Mouse (Mus musculus) limb, embryonic 10.5 days (tissue): ENCODE results near the gene Csmd2. TPM values are rescaled to one million over a fixed set of nuclear protein-coding genes. Genes with fewer than 3 reads are reported as not detected.
A peak's percentile ranks its signal among the peaks of the same experiment; 100 is the strongest.

Source experiments
- DNase-seq: peaks from one replicate; pipeline ENCODE4 v3.0.0-alpha.2; 2017; ENCODE audit warnings: low spot score
- H3K27ac ChIP-seq: fragments of 300-500 bp; sonication (generic); 2 replicates; pipeline ENCODE4 v1.5.1; 2016; ENCODE audit warnings: mild to moderate bottlenecking
- H3K27me3 ChIP-seq: fragments of 300-500 bp; sonication (generic); 2 replicates; pipeline ENCODE4 v1.6.1; 2016; ENCODE audit warnings: low read depth, mild to moderate bottlenecking; ENCODE audit not compliant: poor library complexity, severe bottlenecking
- H3K36me3 ChIP-seq: fragments of 300-500 bp; sonication (generic); 2 replicates; pipeline ENCODE4 v1.6.1; 2016; ENCODE audit warnings: mild to moderate bottlenecking, moderate library complexity
- H3K4me1 ChIP-seq: fragments of 300-500 bp; sonication (generic); 2 replicates; pipeline ENCODE4 v1.6.1; 2016
- H3K4me3 ChIP-seq: fragments of 300-500 bp; sonication (generic); 2 replicates; pipeline ENCODE4 v1.5.1; 2016; ENCODE audit warnings: mild to moderate bottlenecking, moderate library complexity
- H3K9me3 ChIP-seq: fragments of 300-500 bp; sonication (generic); replicated peaks from 2 replicates; pipeline ENCODE4 v1.6.1; 2016; ENCODE audit warnings: mild to moderate bottlenecking
- WGBS: fragments of 180-500 bp; shearing (Covaris S2); methylation state at CpG from one replicate; pipeline ENCODE4 v1.1.7; 2016; 5-methylcytosine and 5-hydroxymethylcytosine counted together
- polyA plus RNA-seq: library from polyadenylated mRNA; unstranded; fragments of >200 nt; fragmentation: Nextera tagmentation; extraction: Ambion mirVana; gene quantifications from 2 replicates; pipeline ENCODE4 v1.2.1, GENCODE M21; 2016

The Csmd2 gene
- polyA plus RNA-seq, result 0.03 TPM in 1 of 2 replicates, not detected in the other

DNA sequence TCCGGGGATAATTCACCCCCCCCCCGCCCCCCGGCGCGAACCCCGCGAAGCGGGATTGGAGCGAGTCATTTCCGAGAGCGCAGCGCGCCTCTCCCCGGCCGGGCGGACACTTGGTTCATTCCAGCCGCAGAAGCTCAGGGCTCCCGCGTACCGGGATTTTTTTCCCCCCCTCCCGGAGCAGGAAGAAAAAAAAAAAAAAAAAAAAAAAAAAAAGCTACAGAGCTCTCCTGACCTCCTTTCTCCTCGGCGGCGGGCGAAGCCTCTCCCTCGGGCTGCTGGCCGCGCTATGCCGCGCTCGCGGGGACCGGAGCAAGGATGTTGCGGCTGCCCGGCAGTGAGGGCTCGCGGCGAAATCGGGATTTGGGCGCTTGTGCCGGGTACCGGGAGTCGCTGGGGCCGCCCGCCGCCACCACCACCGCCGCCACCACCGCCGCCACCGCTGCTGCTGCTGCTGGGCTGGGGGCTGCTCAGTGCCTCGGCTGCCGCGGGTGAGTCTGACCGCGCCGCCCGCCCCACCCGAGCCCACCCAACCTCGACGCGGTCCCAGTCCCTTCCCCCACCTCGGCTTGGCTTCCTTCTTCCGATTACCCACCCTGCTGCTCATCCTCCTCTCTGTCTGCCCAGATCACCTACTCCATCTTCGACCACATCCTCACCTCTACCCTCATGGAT lies at the start of gene Csmd2:
Csmd2 (plus strand) TSS at position 74 of the 672 bp plus-strand sequence.
- DNase-seq, result peak; percentile 61
- H3K4me3 ChIP-seq, result peak within 1 kb of the TSS; percentile 54
- peaks cover 93% of the 10 kb centered on the region for H3K27me3 ChIP-seq
- no peak within 1 kb of the TSS for H3K27ac ChIP-seq
- WGBS, result under 1% methylated on average over 56 of the region's 65 CpGs
- peaks cover 12% of the 10 kb centered on the region for H3K4me1 ChIP-seq
- no peaks in the 10 kb centered on the region for H3K36me3 ChIP-seq
- H3K9me3 ChIP-seq, result no peaks in the 10 kb centered on the region

GRCm38 (mm10) chr4:127947696-127948095 lies 40.0 kb upstream of the Csmd2 start:
- H3K27me3 ChIP-seq, result no peaks in the 10 kb centered on the region
- WGBS, result 88% methylated on average over 2 of the region's 2 CpGs
- H3K36me3 ChIP-seq, result no peaks in the 10 kb centered on the region
- peaks cover under 1% of the 10 kb centered on the region; the same call in 1 of the 2 replicates for H3K4me1 ChIP-seq
- no peaks in the 10 kb centered on the region for H3K9me3 ChIP-seq
- no peak for DNase-seq
- no peak overlapping the region for H3K27ac ChIP-seq
- no peak overlapping the region for H3K4me3 ChIP-seq

GRCm38 (mm10) chr4:127953006-127953710 lies 34.5 kb upstream of the Csmd2 start:
- no peak overlapping the region for H3K4me3 ChIP-seq
- H3K36me3 ChIP-seq, result no peaks in the 10 kb centered on the region
- no peaks in the 10 kb centered on the region for H3K27me3 ChIP-seq
- peak; percentile 39 for DNase-seq
- peaks cover 9% of the 10 kb centered on the region; the same call in 1 of the 2 replicates for H3K4me1 ChIP-seq
- H3K27ac ChIP-seq, result no peak overlapping the region
- WGBS, result 62% methylated on average over 10 of the region's 10 CpGs
- H3K9me3 ChIP-seq, result no peaks in the 10 kb centered on the region

DNA sequence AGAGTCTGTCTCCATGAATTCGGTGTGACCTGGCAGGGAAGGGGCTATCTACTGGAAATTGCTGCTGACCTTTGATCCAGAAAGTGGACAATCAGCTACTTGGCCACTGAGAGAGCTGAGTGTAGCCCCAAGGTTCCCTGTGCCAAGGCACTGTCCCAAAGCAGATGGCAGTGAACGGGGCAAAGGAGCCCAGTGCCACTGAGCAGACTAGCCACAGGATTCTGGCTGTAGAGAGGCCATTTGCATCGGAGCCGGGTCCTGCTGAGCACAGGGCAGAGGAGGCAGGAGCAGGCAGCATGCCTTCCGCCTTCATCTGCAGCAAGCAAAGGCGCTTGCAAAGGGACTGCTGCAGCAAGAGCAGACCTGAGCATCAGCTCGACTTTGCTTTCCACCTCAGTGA lies 18.6 kb upstream of the Csmd2 start:
- DNase-seq, result no peak
- no peak overlapping the region for H3K4me3 ChIP-seq
- no peaks in the 10 kb centered on the region for H3K9me3 ChIP-seq
- H3K27ac ChIP-seq, result no peak overlapping the region
- H3K27me3 ChIP-seq, result peaks cover 61% of the 10 kb centered on the region
- no peaks in the 10 kb centered on the region for H3K36me3 ChIP-seq
- WGBS, result 12% methylated on average over 7 of the region's 7 CpGs
- peaks cover 4% of the 10 kb centered on the region; the same call in 1 of the 2 replicates for H3K4me1 ChIP-seq

DNA sequence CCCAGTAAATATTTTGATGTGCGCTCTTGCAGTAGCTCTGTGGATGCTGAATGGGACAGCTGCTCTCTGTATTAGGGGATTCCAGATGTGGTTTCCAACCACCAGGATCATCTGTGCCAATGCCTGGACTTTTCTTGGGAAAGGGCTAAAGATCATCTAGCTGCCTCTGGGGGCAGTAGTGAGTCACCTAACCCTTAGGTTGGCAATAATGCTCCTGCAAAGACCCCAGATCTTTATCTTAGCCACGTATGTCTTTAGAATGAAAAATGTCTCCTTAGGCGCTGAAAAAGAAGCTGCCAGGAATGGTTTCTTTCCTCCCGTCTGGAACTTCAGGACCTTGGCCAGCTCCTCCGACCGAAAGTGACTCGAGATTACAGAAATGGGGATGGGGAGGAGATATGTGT lies 17.6 kb upstream of the Csmd2 start:
- Histone ChIP-seq H3K27ac (no peak overlapping the region), H3K27me3 (peaks cover 63% of the 10 kb centered on the region), H3K36me3 (no peaks in the 10 kb centered on the region), H3K4me1 (peaks cover 4% of the 10 kb centered on the region; the same call in 1 of the 2 replicates), H3K4me3 (no peak overlapping the region), H3K9me3 (no peaks in the 10 kb centered on the region)
- DNase-seq, result peak; percentile 81
- 5% methylated on average over 7 of the region's 7 CpGs for WGBS

GRCm38 (mm10) chr4:127970901-127971868 lies 16.5 kb upstream of the Csmd2 start, which contains the start of gene CK137956:
CK137956 (minus strand) TSS chr4:127970951.
- Histone ChIP-seq H3K4me1 (peaks cover 4% of the 10 kb centered on the region; the same call in 1 of the 2 replicates), H3K9me3 (no peaks in the 10 kb centered on the region), H3K27ac (no peak within 1 kb of the TSS), H3K4me3 (no peak within 1 kb of the TSS), H3K36me3 (no peaks in the 10 kb centered on the region), H3K27me3 (peaks cover 63% of the 10 kb centered on the region)
- no peak for DNase-seq
- 4% methylated on average over 39 of the region's 39 CpGs for WGBS

- no peak overlapping the region for H3K27ac ChIP-seq
- no peak for DNase-seq
- peaks cover 62% of the 10 kb centered on the region for H3K27me3 ChIP-seq
- H3K4me3 ChIP-seq, result no peak overlapping the region
- WGBS, result 83% methylated on average over 3 of the region's 3 CpGs
- no peaks in the 10 kb centered on the region for H3K36me3 ChIP-seq
- no peaks in the 10 kb centered on the region for H3K9me3 ChIP-seq
- H3K4me1 ChIP-seq, result peaks cover 4% of the 10 kb centered on the region; the same call in 1 of the 2 replicates
Measured at GRCm38 (mm10) chr4:127972976-127973375, 14.7 kb upstream of the Csmd2 start.

GRCm38 (mm10) chr4:127981125-127981524 lies 6.5 kb upstream of the Csmd2 start:
- H3K9me3 ChIP-seq, result no peaks in the 10 kb centered on the region
- no peak overlapping the region for H3K27ac ChIP-seq
- no peaks in the 10 kb centered on the region for H3K36me3 ChIP-seq
- no peak overlapping the region for H3K4me3 ChIP-seq
- 93% methylated on average over 6 of the region's 6 CpGs for WGBS
- no peak for DNase-seq
- peaks cover 41% of the 10 kb centered on the region for H3K27me3 ChIP-seq
- no peaks in the 10 kb centered on the region for H3K4me1 ChIP-seq

DNA sequence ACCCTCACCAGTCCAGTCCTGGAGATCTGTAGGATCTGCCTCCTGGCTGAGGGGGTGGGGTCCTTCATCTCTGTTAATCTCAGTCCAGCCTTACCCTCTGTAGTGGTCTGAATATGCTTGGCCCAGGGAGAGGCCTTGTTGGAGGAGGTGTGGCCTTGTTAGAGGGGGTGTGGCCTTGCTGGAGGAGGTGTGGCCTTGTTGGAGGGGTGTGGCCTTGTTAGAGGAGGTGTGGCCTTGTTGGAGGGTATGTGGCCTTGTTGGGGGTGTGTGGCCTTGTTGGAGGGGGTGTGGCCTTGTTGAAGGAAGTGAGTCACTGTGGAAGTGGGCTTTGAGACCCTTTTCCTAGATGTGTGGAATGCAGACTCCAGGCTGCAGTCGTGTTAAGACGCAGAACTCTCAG lies 3.2 kb upstream of the Csmd2 start:
- Histone ChIP-seq H3K9me3 (no peaks in the 10 kb centered on the region), H3K4me3 (no peak overlapping the region), H3K27me3 (peaks cover 74% of the 10 kb centered on the region), H3K4me1 (peaks cover 12% of the 10 kb centered on the region), H3K27ac (no peak overlapping the region), H3K36me3 (no peaks in the 10 kb centered on the region)
- 88% methylated on average over 2 of the region's 2 CpGs for WGBS
- no peak for DNase-seq

GRCm38 (mm10) chr4:127985874-127986273 lies 1.8 kb upstream of the Csmd2 start:
- Histone ChIP-seq H3K36me3 (no peaks in the 10 kb centered on the region), H3K4me1 (peaks cover 12% of the 10 kb centered on the region), H3K27me3 (peaks cover 88% of the 10 kb centered on the region), H3K9me3 (no peaks in the 10 kb centered on the region), H3K4me3 (no peak overlapping the region), H3K27ac (no peak overlapping the region)
- no peak for DNase-seq
- WGBS, result 22% methylated on average over 10 of the region's 10 CpGs

DNA sequence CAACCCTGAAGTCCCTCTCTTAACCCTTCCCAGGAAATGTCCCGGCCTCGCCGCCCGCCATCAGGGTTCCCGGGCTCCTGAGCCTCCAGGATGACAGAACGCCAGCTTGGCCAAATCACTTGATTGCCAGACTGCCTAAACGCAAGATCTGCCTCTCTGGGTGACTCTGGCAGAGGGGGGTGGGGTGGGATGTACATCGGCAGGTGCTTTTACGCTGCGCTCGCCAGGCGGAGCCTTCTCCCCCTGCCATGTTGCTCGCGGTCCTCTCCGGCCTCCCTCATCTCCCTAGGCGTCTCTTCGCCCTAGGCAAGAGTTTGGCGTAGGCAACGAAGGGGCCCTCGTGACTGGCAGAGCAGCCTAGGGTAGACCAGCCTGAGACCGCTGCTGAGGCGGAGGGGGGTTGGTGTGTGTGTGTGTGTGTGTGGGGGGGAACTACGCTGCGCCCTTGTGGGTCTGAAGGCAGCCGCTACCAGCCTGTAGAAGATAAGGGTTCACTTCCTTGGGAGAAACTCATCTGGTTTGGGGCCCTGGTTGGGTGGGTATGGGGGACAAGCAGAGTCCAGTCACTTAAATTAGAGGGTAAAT lies 1.1 kb upstream of the Csmd2 start:
- no peak overlapping the region for H3K4me3 ChIP-seq
- WGBS, result 5% methylated on average over 25 of the region's 25 CpGs
- no peaks in the 10 kb centered on the region for H3K9me3 ChIP-seq
- DNase-seq, result peak; percentile 33
- H3K36me3 ChIP-seq, result no peaks in the 10 kb centered on the region
- peaks cover 12% of the 10 kb centered on the region for H3K4me1 ChIP-seq
- no peak overlapping the region for H3K27ac ChIP-seq
- H3K27me3 ChIP-seq, result peaks cover 92% of the 10 kb centered on the region

GRCm38 (mm10) chr4:127987270-127987669 lies 387 bp upstream of the Csmd2 start:
- H3K27me3 ChIP-seq, result peaks cover 93% of the 10 kb centered on the region
- DNase-seq, result peak; percentile 32
- H3K4me3 ChIP-seq, result no peak overlapping the region
- no peak overlapping the region for H3K27ac ChIP-seq
- no peaks in the 10 kb centered on the region for H3K9me3 ChIP-seq
- 8% methylated on average over 10 of the region's 10 CpGs for WGBS
- H3K4me1 ChIP-seq, result peaks cover 12% of the 10 kb centered on the region
- H3K36me3 ChIP-seq, result no peaks in the 10 kb centered on the region
